11 mouse cellular contexts compared by ENCODE assay signal in the genomic region with DNA sequence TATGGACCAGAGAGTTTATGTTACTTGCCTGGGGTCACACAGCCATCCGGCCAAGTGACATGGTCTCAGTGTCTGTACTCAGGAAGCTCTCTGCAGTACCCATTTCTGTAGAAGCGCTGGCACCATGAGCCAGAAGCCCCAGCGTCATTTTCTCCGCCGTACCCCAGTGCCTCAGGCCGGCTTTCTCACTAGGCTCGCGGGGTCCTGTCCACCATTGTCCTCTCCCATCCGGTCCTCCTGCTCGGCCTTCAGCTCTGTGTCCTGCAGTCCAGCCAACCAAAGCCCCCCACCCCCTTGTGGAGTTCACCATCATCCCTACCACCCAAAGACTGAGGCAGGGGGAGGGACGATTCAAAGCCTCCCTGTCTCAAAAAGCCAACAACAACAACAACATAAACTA. TPM values are rescaled to one million over a fixed set of nuclear protein-coding genes. Genes with fewer than 3 reads are reported as not detected.
DNase-seq lines count a peak whose midpoint lies in the region; ATAC-seq and TF ChIP-seq lines count a peak whose summit lies in the region.
"Had no signal": no experiment of that assay in that cellular context is flagged by ENCODE, and none has a peak within 500 bp of the region (broad histone marks: within the 10 kb centered on the region; RNA-seq: fewer than 3 reads in every experiment).

No protein-coding gene starts in this region.

- ATAC-seq in hindbrain, embryonic 15.5 days (ENCODE audit: low FRiP score, low read depth), result no peak
- no peak for ATAC-seq in neural tube, embryonic 15.5 days (ENCODE audit: low FRiP score)
- ATAC-seq in granulocyte monocyte progenitor cell, adult 5-6 weeks (replicated peaks; ENCODE audit: poor library complexity, severe bottlenecking), result no peak

- H3K9me3 ChIP-seq in hindbrain, embryonic 15.5 days, result no peaks in the 10 kb centered on the region
- no peaks in the 10 kb centered on the region for H3K9me3 ChIP-seq in neural tube, embryonic 15.5 days (replicated peaks)

- H3K27me3 ChIP-seq in hindbrain, embryonic 15.5 days, result no peaks in the 10 kb centered on the region
- H3K27me3 ChIP-seq in neural tube, embryonic 15.5 days (replicated peaks), result 0 out of 2 replicates have a peak, but pooled peaks cover 5% of the 10 kb centered on the region

- H3K36me3 ChIP-seq in hindbrain, embryonic 15.5 days, result no peaks in the 10 kb centered on the region
- H3K36me3 ChIP-seq in neural tube, embryonic 15.5 days, result no peaks in the 10 kb centered on the region

- intact Hi-C loops in gastrocnemius, adult 2 months (cut with DNase I), result loop anchor here (5.0 kb wide), 1 partner anchor 234 kb away; a partner anchor contains a TSS
- intact Hi-C loops in gastrocnemius, postnatal 14 days (cut with DNase I; ENCODE audit: low total_unique reads), result no loop called here
- intact Hi-C loops in left cerebral cortex, adult 2 months (cut with DNase I), result no loop called here
- intact Hi-C loops in left cerebral cortex, postnatal 10 days (cut with DNase I), result no loop called here

- peaks cover 63% of the 10 kb centered on the region for H3K4me1 ChIP-seq in hindbrain, embryonic 15.5 days (replicated peaks)
- H3K4me1 ChIP-seq in neural tube, embryonic 15.5 days, result peaks cover 67% of the 10 kb centered on the region

- H3K9ac ChIP-seq in hindbrain, embryonic 15.5 days, result no peak overlapping the region
- no peak overlapping the region for H3K9ac ChIP-seq in neural tube, embryonic 15.5 days (replicated peaks)

- 88% methylated on average over 11 of the region's 11 CpGs for WGBS in hindbrain, embryonic 15.5 days
- WGBS in neural tube, embryonic 15.5 days, result 88% methylated on average over 11 of the region's 11 CpGs

- peak overlapping the region; percentile 87 for H3K27ac ChIP-seq in gastrocnemius, adult 2 months
- H3K27ac ChIP-seq in left cerebral cortex, adult 2 months, result peak overlapping the region; percentile 98
- no peak overlapping the region for H3K27ac ChIP-seq in hindbrain, embryonic 15.5 days (replicated peaks)
- no peak overlapping the region for H3K27ac ChIP-seq in neural tube, embryonic 15.5 days (replicated peaks)

- DNase-seq in gastrocnemius, adult 2 months, result no peak
- DNase-seq in gastrocnemius, postnatal 14 days, result no peak
- no peak for DNase-seq in left cerebral cortex, adult 2 months (ENCODE audit: extremely low spot score in 1 of 2, low spot score in 2 of 2)
- no peak for DNase-seq in left cerebral cortex, postnatal 10 days (ENCODE audit: extremely low spot score in 1 of 2, low spot score in 2 of 2)
- DNase-seq in adipocyte (ENCODE audit: low spot score), result no peak
- DNase-seq: B cell, adult 2 months; liver had no signal

- TF ChIP-seq CTCF in gastrocnemius, adult 2 months (IDR thresholded peaks at IDR 0.05), result no peak
- no peak for TF ChIP-seq CTCF in left cerebral cortex, adult 2 months (IDR thresholded peaks at IDR 0.05)

- H3K4me3 ChIP-seq in gastrocnemius, adult 2 months, result peak overlapping the region; percentile 67
- H3K4me3 ChIP-seq in left cerebral cortex, adult 2 months, result peak overlapping the region; percentile 66
- peak overlapping the region; percentile 53; the same call in 1 of the 2 replicates for H3K4me3 ChIP-seq in hindbrain, embryonic 15.5 days
- peak overlapping the region; percentile 58; the same call in 1 of the 2 replicates for H3K4me3 ChIP-seq in neural tube, embryonic 15.5 days (replicated peaks)

- peak overlapping the region; percentile 95 for H3K4me2 ChIP-seq in hindbrain, embryonic 15.5 days
- peak overlapping the region; percentile 96 for H3K4me2 ChIP-seq in neural tube, embryonic 15.5 days

RNA-seq across cellular contexts. Expression of a gene that starts 2.0 kb away (rescaled TPM):
- total RNA-seq in gastrocnemius, adult 2 months (2021), result 10 to 100 TPM in 1 of 2 experiments, 1 to 10 TPM in 1; 7.7 to 16.4 TPM
- total RNA-seq in gastrocnemius, postnatal 14 days (2021), result 1 to 10 TPM; 4.5 to 4.6 TPM
- total RNA-seq in left cerebral cortex, adult 2 months (2021), result 100 to 1,000 TPM; 211 to 244 TPM
- 100 to 1,000 TPM; 152 to 154 TPM for total RNA-seq in left cerebral cortex, postnatal 10 days (2021)
- polyA plus RNA-seq in hindbrain, embryonic 15.5 days (2015; fragmentation: Nextera tagmentation; extraction: Ambion mirVana), result 58.6 and 67.3 TPM in 2 replicates
- 57.0 and 71.4 TPM in 2 replicates for polyA plus RNA-seq in neural tube, embryonic 15.5 days (2015; fragmentation: Nextera tagmentation; extraction: Ambion mirVana)
- total RNA-seq in granulocyte monocyte progenitor cell, adult 5-6 weeks (2014; fragmentation: Nextera tagmentation), result not detected in 2 replicates
- total RNA-seq in granulocyte monocyte progenitor cell, adult 5-6 weeks (2017), result 0.09 TPM in 1 of 2 replicates, not detected in the other
- total RNA-seq: monocyte, adult 5-6 weeks had no signal

RNA-seq across cellular contexts. Expression of a gene that starts 3.3 kb away (rescaled TPM):
- total RNA-seq in gastrocnemius, adult 2 months (2021), result 100 to 1,000 TPM in 1 of 2 experiments, 1 to 10 TPM in 1; 8.8 to 105 TPM
- total RNA-seq in gastrocnemius, postnatal 14 days (2021), result 10 to 100 TPM; 20.6 to 32.8 TPM
- total RNA-seq in left cerebral cortex, adult 2 months (2021), result 100 to 1,000 TPM in 1 of 2 experiments, 10 to 100 TPM in 1; 60.3 to 104 TPM
- 10 to 100 TPM; 40.9 to 51.0 TPM for total RNA-seq in left cerebral cortex, postnatal 10 days (2021)
- polyA plus RNA-seq in hindbrain, embryonic 15.5 days (2015; fragmentation: Nextera tagmentation; extraction: Ambion mirVana), result 2.9 and 4.1 TPM in 2 replicates
- 3.3 and 3.9 TPM in 2 replicates for polyA plus RNA-seq in neural tube, embryonic 15.5 days (2015; fragmentation: Nextera tagmentation; extraction: Ambion mirVana)
- 1.7 and 3.1 TPM in 2 replicates for total RNA-seq in granulocyte monocyte progenitor cell, adult 5-6 weeks (2014; fragmentation: Nextera tagmentation)
- total RNA-seq in granulocyte monocyte progenitor cell, adult 5-6 weeks (2017), result 4.0 and 6.3 TPM in 2 replicates

RNA-seq across cellular contexts. Expression of a gene that starts 7.4 kb away (rescaled TPM):
- under 1 TPM in 1 of 2 experiments, not detected in 1; 0.25 TPM for total RNA-seq in gastrocnemius, adult 2 months (2021)
- total RNA-seq in gastrocnemius, postnatal 14 days (2021), result under 1 TPM; 0.18 to 0.31 TPM
- total RNA-seq in left cerebral cortex, adult 2 months (2021), result 1 to 10 TPM; 1.1 to 1.2 TPM
- total RNA-seq in left cerebral cortex, postnatal 10 days (2021), result under 1 TPM; 0.34 to 0.39 TPM
- polyA plus RNA-seq in hindbrain, embryonic 15.5 days (2015; fragmentation: Nextera tagmentation; extraction: Ambion mirVana), result 0.35 and 0.89 TPM in 2 replicates
- polyA plus RNA-seq in neural tube, embryonic 15.5 days (2015; fragmentation: Nextera tagmentation; extraction: Ambion mirVana), result 0.47 and 0.77 TPM in 2 replicates
- not detected in 2 replicates for total RNA-seq in granulocyte monocyte progenitor cell, adult 5-6 weeks (2014; fragmentation: Nextera tagmentation)
- total RNA-seq in granulocyte monocyte progenitor cell, adult 5-6 weeks (2017), result not detected in 2 replicates
- total RNA-seq: monocyte, adult 5-6 weeks had no signal

RNA-seq across cellular contexts. Expression of a gene that starts 13.7 kb away (rescaled TPM):
- 100 to 1,000 TPM; 451 to 508 TPM for total RNA-seq in gastrocnemius, adult 2 months (2021)
- 100 to 1,000 TPM; 607 to 662 TPM for total RNA-seq in gastrocnemius, postnatal 14 days (2021)
- 100 to 1,000 TPM; 318 to 325 TPM for total RNA-seq in left cerebral cortex, adult 2 months (2021)
- total RNA-seq in left cerebral cortex, postnatal 10 days (2021), result 100 to 1,000 TPM; 437 to 456 TPM
- 528 and 575 TPM in 2 replicates for polyA plus RNA-seq in hindbrain, embryonic 15.5 days (2015; fragmentation: Nextera tagmentation; extraction: Ambion mirVana)
- polyA plus RNA-seq in neural tube, embryonic 15.5 days (2015; fragmentation: Nextera tagmentation; extraction: Ambion mirVana), result 573 and 682 TPM in 2 replicates
- 2,165 and 2,847 TPM in 2 replicates for total RNA-seq in granulocyte monocyte progenitor cell, adult 5-6 weeks (2014; fragmentation: Nextera tagmentation)
- 1,831 and 2,021 TPM in 2 replicates for total RNA-seq in granulocyte monocyte progenitor cell, adult 5-6 weeks (2017)

RNA-seq across cellular contexts. Expression of a gene that starts 16.2 kb away (rescaled TPM):
- total RNA-seq in gastrocnemius, adult 2 months (2021), result 10 to 100 TPM; 14.4 to 15.8 TPM
- total RNA-seq in gastrocnemius, postnatal 14 days (2021), result 10 to 100 TPM; 12.0 to 13.2 TPM
- 10 to 100 TPM; 30.8 to 34.4 TPM for total RNA-seq in left cerebral cortex, adult 2 months (2021)
- 10 to 100 TPM; 23.0 to 24.6 TPM for total RNA-seq in left cerebral cortex, postnatal 10 days (2021)
- 24.4 and 26.9 TPM in 2 replicates for polyA plus RNA-seq in hindbrain, embryonic 15.5 days (2015; fragmentation: Nextera tagmentation; extraction: Ambion mirVana)
- polyA plus RNA-seq in neural tube, embryonic 15.5 days (2015; fragmentation: Nextera tagmentation; extraction: Ambion mirVana), result 23.0 and 25.7 TPM in 2 replicates
- total RNA-seq in granulocyte monocyte progenitor cell, adult 5-6 weeks (2014; fragmentation: Nextera tagmentation), result 14.9 and 26.4 TPM in 2 replicates
- total RNA-seq in granulocyte monocyte progenitor cell, adult 5-6 weeks (2017), result 10.0 and 10.6 TPM in 2 replicates

Comparison
In these comparisons a context has a peak if more than half of its experiments do, and no peak if none do; other contexts are left out.
1. H3K27ac ChIP-seq: peak in gastrocnemius, adult 2 months (single experiment) and left cerebral cortex, adult 2 months (single experiment); none in hindbrain, embryonic 15.5 days (single experiment) and neural tube, embryonic 15.5 days (single experiment).
2. RNA of a gene that starts 2.0 kb away (total RNA-seq): 211 to 244 TPM in left cerebral cortex, adult 2 months and 152 to 154 TPM in left cerebral cortex, postnatal 10 days; 7.7 to 16.4 TPM in gastrocnemius, adult 2 months, 4.5 to 4.6 TPM in gastrocnemius, postnatal 14 days and 0.09 TPM in granulocyte monocyte progenitor cell, adult 5-6 weeks; every median in the first group is over 4 times any median in the second.
3. Peak in every context shown above with its lines, with median percentiles within 50 percentile points of each other: H3K4me3 ChIP-seq.